Mouse (Mus musculus) liver, adult 2 months (tissue): Measurements from ENCODE around the gene Sdhaf3.

Source experiments
- CTCF ChIP-seq: fragments of 200-500 bp; IDR thresholded peaks from 2 replicates; pipeline ENCODE4 v1.5.1; 2011; ENCODE audit warnings: low read depth, low read length, control low read depth
- POLR2A ChIP-seq: fragments of 200-500 bp; IDR thresholded peaks from 2 replicates; pipeline ENCODE4 v1.6.1; 2011; ENCODE audit warnings: low read length, control low read depth; ENCODE audit not compliant: insufficient read depth; ENCODE audit errors: extremely low read depth

DNA sequence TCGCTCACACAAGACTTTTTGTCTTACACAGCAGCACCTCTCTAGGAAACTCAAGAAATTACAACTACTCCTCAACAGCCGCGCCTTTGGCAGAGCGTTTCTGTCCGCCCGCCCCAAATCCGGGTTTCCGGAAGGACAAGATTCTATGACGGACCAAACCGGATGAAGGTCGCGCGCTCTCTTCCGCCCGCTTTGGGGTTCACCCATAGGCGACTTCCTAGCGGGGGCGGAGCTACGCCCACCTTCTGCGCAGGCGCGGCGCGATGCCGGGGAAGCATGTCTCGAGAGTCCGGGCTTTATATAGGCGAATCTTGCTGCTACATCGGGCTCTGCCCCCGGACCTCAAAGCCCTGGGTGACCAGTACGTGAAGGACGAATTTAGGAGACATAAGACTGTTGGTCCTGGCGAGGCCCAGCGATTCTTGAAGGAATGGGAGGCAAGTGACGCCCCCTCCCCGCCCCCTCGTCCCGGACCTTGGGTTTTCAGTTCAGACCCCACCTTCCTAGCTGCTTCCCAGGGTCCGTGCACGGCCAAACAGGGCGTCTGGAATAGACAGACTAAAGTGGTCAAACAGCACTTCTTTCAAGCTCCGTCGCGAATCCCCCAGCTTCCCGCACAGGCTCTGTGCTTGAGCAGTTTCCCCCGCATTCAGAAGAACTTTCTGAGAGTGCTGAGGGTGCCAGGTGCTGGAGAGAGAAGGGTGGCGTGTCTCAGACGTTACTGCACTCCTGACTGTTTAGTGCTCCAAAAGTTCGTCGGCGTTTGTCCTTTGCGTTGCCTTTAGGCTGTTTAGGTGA lies at the start of gene Sdhaf3:
- TF ChIP-seq CTCF (no peak; the same call in 1 of the 2 replicates), POLR2A (no peak)
